Comparison of ENCODE assay signal across 9 mouse cellular contexts in genomic region chr2:148395131-148396051, GRCm38 (mm10). TPM values are rescaled to one million over a fixed set of nuclear protein-coding genes. Genes with fewer than 3 reads are reported as not detected.
DNase-seq lines count a peak whose midpoint lies in the region; ATAC-seq lines count a peak whose summit lies in the region.
"Had no signal": no experiment of that assay in that cellular context is flagged by ENCODE, and none has a peak within 500 bp of the region (broad histone marks: within the 10 kb centered on the region; RNA-seq: fewer than 3 reads in every experiment).

Gene Sstr4 (plus strand): TSS chr2:148395344.

- H3K9me3 ChIP-seq in embryonic facial prominence, embryonic 13.5 days: no peaks in the 10 kb centered on the region
- H3K9me3 ChIP-seq in heart, embryonic 13.5 days: no peaks in the 10 kb centered on the region
- no peaks in the 10 kb centered on the region for H3K9me3 ChIP-seq in liver, embryonic 16.5 days (replicated peaks; ENCODE audit: control insufficient read depth, low read length)
- no peaks in the 10 kb centered on the region for H3K9me3 ChIP-seq in neural tube, embryonic 14.5 days (ENCODE audit: control insufficient read depth, low read length)

- peak within 1 kb of the TSS; percentile 51 for H3K4me3 ChIP-seq in embryonic facial prominence, embryonic 13.5 days
- peak within 1 kb of the TSS; percentile 64 for H3K4me3 ChIP-seq in heart, embryonic 13.5 days
- peak within 1 kb of the TSS; percentile 38 for H3K4me3 ChIP-seq in liver, embryonic 16.5 days (ENCODE audit: low read depth, low read length)
- H3K4me3 ChIP-seq in neural tube, embryonic 14.5 days (ENCODE audit: low read depth, low read length): peak within 1 kb of the TSS; percentile 52

- 4% methylated on average over 75 of the region's 83 CpGs for WGBS in embryonic facial prominence, embryonic 13.5 days
- WGBS in heart, embryonic 13.5 days: 4% methylated on average over 83 of the region's 83 CpGs
- 5% methylated on average over 83 of the region's 83 CpGs for WGBS in liver, embryonic 16.5 days (ENCODE audit: insufficient replicate concordance)
- 4% methylated on average over 81 of the region's 83 CpGs for WGBS in neural tube, embryonic 14.5 days

- H3K36me3 ChIP-seq in embryonic facial prominence, embryonic 13.5 days: no peaks in the 10 kb centered on the region
- no peaks in the 10 kb centered on the region for H3K36me3 ChIP-seq in heart, embryonic 13.5 days
- H3K36me3 ChIP-seq in liver, embryonic 16.5 days (ENCODE audit: control insufficient read depth, insufficient read depth): no peaks in the 10 kb centered on the region
- no peaks in the 10 kb centered on the region for H3K36me3 ChIP-seq in neural tube, embryonic 14.5 days (ENCODE audit: control insufficient read depth, insufficient read depth, low read length)

- peaks cover 10% of the 10 kb centered on the region for H3K4me1 ChIP-seq in embryonic facial prominence, embryonic 13.5 days
- peaks cover 34% of the 10 kb centered on the region for H3K4me1 ChIP-seq in heart, embryonic 13.5 days
- peaks cover 2% of the 10 kb centered on the region; the same call in 1 of the 2 replicates for H3K4me1 ChIP-seq in liver, embryonic 16.5 days (ENCODE audit: control insufficient read depth, low read depth, low read length)
- 0 out of 2 replicates have a peak, but pooled peaks cover 3% of the 10 kb centered on the region for H3K4me1 ChIP-seq in neural tube, embryonic 14.5 days (ENCODE audit: control insufficient read depth, insufficient read depth, low read length)

- H3K4me2 ChIP-seq in embryonic facial prominence, embryonic 13.5 days: peak within 1 kb of the TSS; percentile 92
- H3K4me2 ChIP-seq in heart, embryonic 13.5 days: peak within 1 kb of the TSS; percentile 100
- peak within 1 kb of the TSS; percentile 58 for H3K4me2 ChIP-seq in liver, embryonic 16.5 days (ENCODE audit: low read depth, low read length)
- H3K4me2 ChIP-seq in neural tube, embryonic 14.5 days (ENCODE audit: low read depth, low read length): peak within 1 kb of the TSS; percentile 81

- peak; percentile 62; the same call in 1 of the 2 replicates for ATAC-seq in embryonic facial prominence, embryonic 13.5 days (ENCODE audit: insufficient number of reproducible peaks, insufficient read depth, low FRiP score, low TSS enrichment, low read depth)
- no peak for ATAC-seq in heart, embryonic 13.5 days (ENCODE audit: extremely low read depth, insufficient number of reproducible peaks, low FRiP score, low TSS enrichment)
- ATAC-seq in liver, embryonic 16.5 days (ENCODE audit: low read depth): peak; percentile 14; the same call in 1 of the 2 replicates
- peak; percentile 94 for ATAC-seq in neural tube, embryonic 14.5 days (ENCODE audit: low read depth)
- ATAC-seq: Patski had no signal

- peak within 1 kb of the TSS; percentile 60 for H3K9ac ChIP-seq in embryonic facial prominence, embryonic 13.5 days
- peak within 1 kb of the TSS; percentile 74 for H3K9ac ChIP-seq in heart, embryonic 13.5 days
- H3K9ac ChIP-seq in liver, embryonic 16.5 days (ENCODE audit: low read depth, low read length): no peak within 1 kb of the TSS
- H3K9ac ChIP-seq in neural tube, embryonic 14.5 days (replicated peaks; ENCODE audit: low read depth, low read length): peak within 1 kb of the TSS; percentile 45

- peak; percentile 46 to 57 for DNase-seq in lung, adult 18-20 months
- no peak for DNase-seq in lung, postnatal 25 days (ENCODE audit: low spot score)
- peak; percentile 64 to 72 for DNase-seq in kidney, postnatal 4 days
- no peak for DNase-seq in T-cell, adult 2 months (ENCODE audit: low spot score)

- H3K27ac ChIP-seq in embryonic facial prominence, embryonic 13.5 days: no peak within 1 kb of the TSS
- H3K27ac ChIP-seq in heart, embryonic 13.5 days (replicated peaks): no peak within 1 kb of the TSS
- no peak within 1 kb of the TSS for H3K27ac ChIP-seq in liver, embryonic 16.5 days (ENCODE audit: low read length)
- H3K27ac ChIP-seq in neural tube, embryonic 14.5 days (ENCODE audit: low read depth, low read length): no peak within 1 kb of the TSS

- peaks cover 57% of the 10 kb centered on the region for H3K27me3 ChIP-seq in embryonic facial prominence, embryonic 13.5 days
- peaks cover 75% of the 10 kb centered on the region for H3K27me3 ChIP-seq in heart, embryonic 13.5 days (replicated peaks)
- peaks cover 20% of the 10 kb centered on the region for H3K27me3 ChIP-seq in liver, embryonic 16.5 days (ENCODE audit: control insufficient read depth, insufficient read depth, low read depth, low read length)
- H3K27me3 ChIP-seq in neural tube, embryonic 14.5 days (ENCODE audit: control insufficient read depth, insufficient read depth, low read length): peaks cover 6% of the 10 kb centered on the region
- H3K27me3 ChIP-seq: Patski had no signal

RNA-seq across cellular contexts. Expression of gene Sstr4, which starts in this region (rescaled TPM):
- 2.0 and 2.3 TPM in 2 replicates for polyA plus RNA-seq in embryonic facial prominence, embryonic 13.5 days (2015; fragmentation: Nextera tagmentation; extraction: Ambion mirVana)
- polyA plus RNA-seq in heart, embryonic 13.5 days (2015; fragmentation: Nextera tagmentation; extraction: Ambion mirVana): 0.94 and 1.3 TPM in 2 replicates
- polyA plus RNA-seq in liver, embryonic 16.5 days (2015; fragmentation: Nextera tagmentation; extraction: Ambion mirVana): not detected in 2 replicates
- 3.1 and 3.5 TPM in 2 replicates for polyA plus RNA-seq in neural tube, embryonic 14.5 days (2014; fragmentation: Nextera tagmentation; extraction: Ambion mirVana)
- polyA plus RNA-seq: Patski had no signal

Comparison
In these comparisons a context has a peak if more than half of its experiments do, and no peak if none do; other contexts are left out.
1. DNase-seq: peak in lung, adult 18-20 months (2 of 2) and kidney, postnatal 4 days (2 of 2); none in lung, postnatal 25 days (single experiment) and T-cell, adult 2 months (single experiment).
2. Peak in ATAC-seq, H3K4me3 ChIP-seq and H3K4me2 ChIP-seq in liver, embryonic 16.5 days; RNA of the gene not detected or under 1 TPM.
3. Peak in every context shown above with its lines, with median percentiles within 50 percentile points of each other: H3K4me2 ChIP-seq and H3K4me3 ChIP-seq.